Mouse (Mus musculus) embryonic facial prominence, embryonic 14.5 days (tissue): Measurements from ENCODE around the gene Gm8082. TPM values are rescaled to one million over a fixed set of nuclear protein-coding genes. Genes with fewer than 3 reads are reported as not detected.
"Not testable (repeated sequence)": the region's sequence is repeated elsewhere in the genome, so short reads cannot be mapped to it uniquely, and the experiment has no call there.

ENCODE experiments used
- ATAC-seq: fragments of 200-750 bp; cut with Nextera tagmentation; 2 replicates; pipeline ENCODE4 v1.8.0; 2017; ENCODE audit warnings: low read depth, moderate number of reproducible peaks, moderate TSS enrichment
- DNase-seq: peaks from one replicate; pipeline ENCODE4 v3.0.0-alpha.2; 2015; ENCODE audit warnings: low spot score
- H3K27ac ChIP-seq: fragments of 300-500 bp; sonication (generic); replicated peaks from 2 replicates; pipeline ENCODE4 v1.5.1; 2014; ENCODE audit warnings: low read depth, mild to moderate bottlenecking, low read length, moderate library complexity
- H3K27me3 ChIP-seq: fragments of 300-500 bp; sonication (generic); replicated peaks from 2 replicates; pipeline ENCODE4 v1.6.1; 2014; ENCODE audit warnings: low read length; ENCODE audit not compliant: control insufficient read depth, insufficient read depth
- H3K36me3 ChIP-seq: fragments of 300-500 bp; sonication (generic); 2 replicates; pipeline ENCODE4 v1.6.1; 2014; ENCODE audit warnings: low read length, mixed read lengths; ENCODE audit not compliant: control insufficient read depth, insufficient read depth
- H3K4me1 ChIP-seq: fragments of 300-500 bp; sonication (generic); 2 replicates; pipeline ENCODE4 v1.6.1; 2014; ENCODE audit warnings: antibody characterized with exemption, low read length; ENCODE audit not compliant: control insufficient read depth, insufficient read depth
- H3K4me2 ChIP-seq: fragments of 300-500 bp; sonication (generic); 2 replicates; pipeline ENCODE4 v1.6.1; 2014; ENCODE audit warnings: low read depth, mild to moderate bottlenecking, low read length, moderate library complexity, mixed read lengths
- H3K4me3 ChIP-seq: fragments of 300-500 bp; sonication (generic); 2 replicates; pipeline ENCODE4 v1.5.1; 2014; ENCODE audit warnings: low read depth, mild to moderate bottlenecking, low read length
- H3K9ac ChIP-seq: fragments of 300-500 bp; sonication (generic); 2 replicates; pipeline ENCODE4 v1.6.1; 2014; ENCODE audit warnings: low read depth, mild to moderate bottlenecking, low read length, moderate library complexity, mixed read lengths
- H3K9me3 ChIP-seq: fragments of 300-500 bp; sonication (generic); 2 replicates; pipeline ENCODE4 v1.6.1; 2016; ENCODE audit warnings: low read length; ENCODE audit not compliant: control insufficient read depth
- WGBS: fragments of 180-500 bp; shearing (Covaris S2); extraction: QIAGEN DNeasy Blood & Tissue Kit; methylation state at CpG from one replicate; pipeline ENCODE4 v1.1.7; 2014; 5-methylcytosine and 5-hydroxymethylcytosine counted together
- polyA plus RNA-seq: library from polyadenylated mRNA; unstranded; fragments of >200 nt; fragmentation: Nextera tagmentation; extraction: Ambion mirVana; gene quantifications from 2 replicates; pipeline ENCODE4 v1.2.1, GENCODE M21; 2014

Gene Gm8082
- polyA plus RNA-seq: not detected in 2 replicates

DNA sequence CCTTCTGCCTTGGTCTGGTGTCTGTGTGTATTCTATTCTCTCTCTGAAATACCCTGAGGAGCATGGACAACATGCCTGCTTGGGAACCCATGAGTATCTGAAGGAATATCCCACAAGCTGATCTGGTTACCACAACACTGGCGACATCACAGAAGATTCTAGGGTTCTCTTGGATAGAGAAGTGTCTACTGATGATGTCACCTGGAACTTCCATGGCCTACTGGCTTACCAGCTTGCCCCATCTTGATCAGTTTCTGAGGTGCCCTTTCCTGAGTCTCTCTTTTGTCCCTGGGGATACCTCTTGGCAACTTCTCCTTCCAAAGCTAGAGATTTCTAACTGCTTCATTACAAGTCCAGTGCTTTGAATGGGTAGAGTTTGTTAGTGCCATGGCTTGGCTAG is at the start of gene Gm8082:
Gm8082 (minus strand) TSS at position 101 of the 400 bp plus-strand sequence.
- H3K9me3 ChIP-seq, H3K4me3 ChIP-seq, DNase-seq, H3K4me2 ChIP-seq, H3K9ac ChIP-seq, H3K4me1 ChIP-seq, H3K27ac ChIP-seq, ATAC-seq, H3K27me3 ChIP-seq, H3K36me3 ChIP-seq: not testable (repeated sequence)
- no CpG with 5 or more reads among the region's 1 CpGs for WGBS

DNA sequence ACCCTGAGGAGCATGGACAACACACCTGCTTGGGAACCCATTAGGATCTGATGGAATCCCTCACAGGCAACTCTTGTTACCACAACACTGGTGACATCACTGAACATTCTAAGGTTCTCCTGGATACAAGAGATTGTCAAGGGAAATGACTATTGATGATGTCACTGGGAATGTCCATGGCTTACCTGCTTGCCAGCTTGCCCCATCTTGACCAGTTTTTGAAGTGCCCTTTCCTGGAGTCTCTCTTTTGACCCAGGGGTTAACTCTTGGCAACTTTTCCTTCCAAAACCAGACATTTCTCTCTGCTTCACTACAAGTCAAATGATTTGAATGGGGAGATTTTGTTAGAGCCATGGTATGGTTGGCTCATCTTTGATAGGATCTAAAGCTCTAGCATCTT is 22.1 kb upstream of the Gm8082 start, which contains the start of gene Gm10376:
Gm10376 (minus strand) TSS at position 101 of the 400 bp plus-strand sequence.
- not testable (repeated sequence) for H3K9me3 ChIP-seq, DNase-seq, H3K27ac ChIP-seq, H3K4me3 ChIP-seq, H3K36me3 ChIP-seq, H3K27me3 ChIP-seq, H3K4me2 ChIP-seq, ATAC-seq, H3K4me1 ChIP-seq, H3K9ac ChIP-seq

Other genes with a start within 250 kb of the Gm8082 start
- gene Gm3015, start 224.8 kb downstream of the Gm8082 start, polyA plus RNA-seq: not detected in 2 replicates
- not detected in 2 replicates for gene Gm10377, start 195.6 kb downstream of the Gm8082 start, polyA plus RNA-seq
- not detected in 2 replicates for gene Gm21977, start 140.1 kb downstream of the Gm8082 start, polyA plus RNA-seq
- not detected in 2 replicates for gene Gm10376, start 22.0 kb upstream of the Gm8082 start, polyA plus RNA-seq
- gene Gm8094, start 83.0 kb upstream of the Gm8082 start, polyA plus RNA-seq: not detected in 2 replicates
- not detected in 2 replicates for gene Gm8104, start 107.0 kb upstream of the Gm8082 start, polyA plus RNA-seq
- gene Gm7233, start 186.2 kb upstream of the Gm8082 start, polyA plus RNA-seq: not detected in 2 replicates
- gene Gm8122, start 241.7 kb upstream of the Gm8082 start, polyA plus RNA-seq: not detected in 2 replicates